11 mouse cellular contexts compared by ENCODE assay signal in genomic region chr6:143414590-143415382, GRCm38 (mm10).
A peak's percentile ranks its signal among the peaks of the same experiment; 100 is the strongest.
DNase-seq lines count a peak whose midpoint lies in the region; ATAC-seq lines count a peak whose summit lies in the region.
"Had no signal": no experiment of that assay in that cellular context is flagged by ENCODE, and none has a peak within 500 bp of the region (broad histone marks: within the 10 kb centered on the region; RNA-seq: fewer than 3 reads in every experiment).

No protein-coding gene starts in this region.

- no peak overlapping the region for H3K4me2 ChIP-seq in forebrain, embryonic 14.5 days (ENCODE audit: low read length)
- H3K4me2 ChIP-seq in forebrain, embryonic 11.5 days (ENCODE audit: low read depth, low read length, severe bottlenecking), result no peak overlapping the region
- H3K4me2 ChIP-seq in hindbrain, embryonic 11.5 days (replicated peaks; ENCODE audit: low read depth, low read length), result no peak overlapping the region

- H3K36me3 ChIP-seq in forebrain, embryonic 14.5 days (ENCODE audit: control insufficient read depth, insufficient read depth, low read length), result no peaks in the 10 kb centered on the region
- H3K36me3 ChIP-seq in forebrain, embryonic 11.5 days (ENCODE audit: control insufficient read depth, insufficient read depth, low read length), result no peaks in the 10 kb centered on the region
- H3K36me3 ChIP-seq in hindbrain, embryonic 11.5 days (ENCODE audit: control insufficient read depth, insufficient read depth, low read length), result no peaks in the 10 kb centered on the region
- H3K36me3 ChIP-seq: midbrain, embryonic 10.5 days had no signal

- no peaks in the 10 kb centered on the region; the same call in 1 of the 2 replicates for H3K9me3 ChIP-seq in forebrain, embryonic 14.5 days (replicated peaks; ENCODE audit: control insufficient read depth, low read length)
- no peaks in the 10 kb centered on the region for H3K9me3 ChIP-seq in forebrain, embryonic 11.5 days (ENCODE audit: control insufficient read depth, low read length)
- H3K9me3 ChIP-seq in hindbrain, embryonic 11.5 days (ENCODE audit: control insufficient read depth, low read length), result no peaks in the 10 kb centered on the region
- H3K9me3 ChIP-seq: midbrain, embryonic 10.5 days had no signal

- no peaks in the 10 kb centered on the region for H3K27me3 ChIP-seq in forebrain, embryonic 14.5 days (replicated peaks; ENCODE audit: control insufficient read depth, insufficient read depth, low read length)
- H3K27me3 ChIP-seq in forebrain, embryonic 11.5 days (ENCODE audit: control insufficient read depth, insufficient read depth, low read length), result no peaks in the 10 kb centered on the region
- no peaks in the 10 kb centered on the region for H3K27me3 ChIP-seq in hindbrain, embryonic 11.5 days (ENCODE audit: control insufficient read depth, insufficient read depth, low read length)

- no peak overlapping the region for H3K4me3 ChIP-seq in forebrain, embryonic 14.5 days (ENCODE audit: low read depth, low read length)
- H3K4me3 ChIP-seq in forebrain, embryonic 11.5 days (ENCODE audit: low read depth, low read length), result no peak overlapping the region
- no peak overlapping the region for H3K4me3 ChIP-seq in hindbrain, embryonic 11.5 days (ENCODE audit: low read depth, low read length)
- H3K4me3 ChIP-seq: midbrain, embryonic 10.5 days had no signal

- H3K9ac ChIP-seq in forebrain, embryonic 14.5 days (ENCODE audit: low read length), result no peak overlapping the region
- H3K9ac ChIP-seq in forebrain, embryonic 11.5 days (ENCODE audit: low read length), result no peak overlapping the region
- no peak overlapping the region for H3K9ac ChIP-seq in hindbrain, embryonic 11.5 days (ENCODE audit: low read depth, low read length)

- WGBS in forebrain, embryonic 14.5 days, result 85% methylated on average over 27 of the region's 27 CpGs
- 88% methylated on average over 27 of the region's 27 CpGs for WGBS in forebrain, embryonic 11.5 days
- WGBS in hindbrain, embryonic 11.5 days, result 88% methylated on average over 27 of the region's 27 CpGs

- no peaks in the 10 kb centered on the region for H3K4me1 ChIP-seq in forebrain, embryonic 14.5 days (ENCODE audit: control insufficient read depth, insufficient read depth, low read length)
- H3K4me1 ChIP-seq in forebrain, embryonic 11.5 days (replicated peaks; ENCODE audit: control insufficient read depth, insufficient read depth, low read length), result no peaks in the 10 kb centered on the region
- H3K4me1 ChIP-seq in hindbrain, embryonic 11.5 days (replicated peaks; ENCODE audit: control insufficient read depth, insufficient read depth, low read length), result no peaks in the 10 kb centered on the region
- H3K4me1 ChIP-seq: midbrain, embryonic 10.5 days had no signal

- peak overlapping the region; percentile 60; the same call in 1 of the 2 replicates for H3K27ac ChIP-seq in forebrain, embryonic 14.5 days (ENCODE audit: low read depth, low read length)
- no peak overlapping the region for H3K27ac ChIP-seq in forebrain, embryonic 11.5 days (ENCODE audit: low read depth, low read length)
- no peak overlapping the region for H3K27ac ChIP-seq in hindbrain, embryonic 11.5 days (ENCODE audit: low read depth, low read length)
- H3K27ac ChIP-seq: midbrain, embryonic 10.5 days had no signal

- no peak for ATAC-seq in forebrain, embryonic 14.5 days
- ATAC-seq in forebrain, embryonic 11.5 days (replicated peaks; ENCODE audit: low FRiP score), result no peak
- ATAC-seq in hindbrain, embryonic 11.5 days (ENCODE audit: low FRiP score), result no peak

- peak; percentile 67 for DNase-seq in forebrain, embryonic 14.5 days (ENCODE audit: low spot score)
- DNase-seq in forebrain, embryonic 11.5 days (ENCODE audit: low spot score), result no peak
- peak; percentile 90 to 91 for DNase-seq in cerebellum, postnatal 14 days
- peak; percentile 73 for DNase-seq in layer of hippocampus, adult 9-10 months (ENCODE audit: low spot score)
- DNase-seq in right cerebral cortex, adult 18-20 months, result peak; percentile 90
- no peak for DNase-seq in kidney, postnatal 10 days
- DNase-seq in adrenal gland, postnatal 10 days, result no peak
- no peak for DNase-seq in hindbrain, embryonic 11.5 days (ENCODE audit: low spot score)
- DNase-seq: heart, postnatal 10 days; kidney, postnatal 25 days had no signal

Comparison
In these comparisons a context has a peak if more than half of its experiments do, and no peak if none do; other contexts are left out.
1. DNase-seq: peak in forebrain, embryonic 14.5 days (single experiment), cerebellum, postnatal 14 days (2 of 2), layer of hippocampus, adult 9-10 months (single experiment) and right cerebral cortex, adult 18-20 months (single experiment); none in forebrain, embryonic 11.5 days (single experiment), kidney, postnatal 10 days (single experiment), adrenal gland, postnatal 10 days (single experiment) and hindbrain, embryonic 11.5 days (single experiment).